ENCODE assay signal across 9 mouse cellular contexts in genomic region chr10:59308993-59309715, GRCm38 (mm10). TPM values are rescaled to one million over a fixed set of nuclear protein-coding genes. Genes with fewer than 3 reads are reported as not detected.
DNase-seq lines count a peak whose midpoint lies in the region; ATAC-seq and TF ChIP-seq lines count a peak whose summit lies in the region.
"Had no signal": no experiment of that assay in that cellular context is flagged by ENCODE, and none has a peak within 500 bp of the region (broad histone marks: within the 10 kb centered on the region; RNA-seq: fewer than 3 reads in every experiment).

No protein-coding gene starts in this region.

- no peak overlapping the region for H3K9ac ChIP-seq in heart, adult 2 months (ENCODE audit: low read depth, low read length)
- H3K9ac ChIP-seq: heart, embryonic 15.5 days had no signal

- TF ChIP-seq EP300 in heart, adult 2 months (IDR thresholded peaks at IDR 0.05; ENCODE audit: insufficient read depth, low read depth, low read length): peak; percentile 58; the same call in 1 of the 2 replicates

- peak in 1 of 2 experiments; percentile 36 for DNase-seq in heart, adult 2 months
- no peak for DNase-seq in heart, embryonic 10.5 days (ENCODE audit: low spot score)
- peak in 1 of 2 experiments; percentile 25 for DNase-seq in spleen, adult 2 months (ENCODE audit: low read depth in 1 of 2, low spot score in 2 of 2)
- DNase-seq in spleen, adult 12 weeks (ENCODE audit: low spot score): no peak
- DNase-seq in cerebellum, postnatal 25 days: peak; percentile 45 to 75
- DNase-seq in embryo, embryonic 11 days: no peak
- no peak for DNase-seq in embryo, embryonic 9.5 days (ENCODE audit: extremely low spot score)

- peak; percentile 83 for TF ChIP-seq CTCF in heart, adult 2 months (IDR thresholded peaks at IDR 0.05)
- peak; percentile 65; the same call in 1 of the 2 replicates for TF ChIP-seq CTCF in spleen, adult 2 months (IDR thresholded peaks at IDR 0.05; ENCODE audit: extremely low read depth, insufficient read depth, insufficient read length, insufficient replicate concordance)

- H3K9me3 ChIP-seq in heart, embryonic 10.5 days: no peaks in the 10 kb centered on the region

- peak; percentile 87 for ATAC-seq in megakaryocyte progenitor cell, adult 5-6 weeks (replicated peaks; ENCODE audit: poor library complexity)

- no peaks in the 10 kb centered on the region for H3K79me2 ChIP-seq in heart, adult 2 months (replicated peaks; ENCODE audit: control insufficient read depth, insufficient read depth, low read length)

- H3K27ac ChIP-seq in heart, adult 2 months: no peak overlapping the region
- no peak overlapping the region for H3K27ac ChIP-seq in heart, embryonic 10.5 days
- H3K27ac ChIP-seq in spleen, adult 2 months (ENCODE audit: insufficient read depth, low read length): no peak overlapping the region
- H3K27ac ChIP-seq: heart, embryonic 15.5 days had no signal

- H3K4me3 ChIP-seq in heart, adult 2 months: no peak overlapping the region
- H3K4me3 ChIP-seq in heart, embryonic 10.5 days: no peak overlapping the region
- no peak overlapping the region for H3K4me3 ChIP-seq in spleen, adult 2 months (ENCODE audit: extremely low read depth, insufficient read depth, insufficient read length)
- H3K4me3 ChIP-seq: heart, embryonic 15.5 days had no signal

- peaks cover 4% of the 10 kb centered on the region for H3K36me3 ChIP-seq in heart, adult 2 months (ENCODE audit: control insufficient read depth, insufficient read depth, low read length)
- H3K36me3 ChIP-seq in heart, embryonic 10.5 days: no peaks in the 10 kb centered on the region
- no peaks in the 10 kb centered on the region for H3K36me3 ChIP-seq in spleen, adult 2 months (ENCODE audit: control insufficient read depth, insufficient read depth, low read length)
- H3K36me3 ChIP-seq: heart, embryonic 15.5 days had no signal

- TF ChIP-seq POLR2A in heart, adult 2 months (IDR thresholded peaks at IDR 0.05; ENCODE audit: insufficient read depth, low read depth, low read length): no peak
- no peak for TF ChIP-seq POLR2A in spleen, adult 2 months (IDR thresholded peaks at IDR 0.05; ENCODE audit: low read depth, low read length)

- 35% methylated on average over 3 of the region's 3 CpGs for WGBS in heart, adult 2 months
- WGBS in heart, embryonic 10.5 days: 45% methylated on average over 3 of the region's 3 CpGs
- 30% methylated on average over 3 of the region's 3 CpGs for WGBS in spleen, adult 2 months

- intact Hi-C loops in heart, adult 2 months (cut with DNase I): no loop called here

- no peaks in the 10 kb centered on the region for H3K27me3 ChIP-seq in heart, adult 2 months (ENCODE audit: control insufficient read depth, insufficient read depth, low read length)
- H3K27me3 ChIP-seq in heart, embryonic 10.5 days (ENCODE audit: insufficient read depth, poor library complexity, severe bottlenecking): no peaks in the 10 kb centered on the region
- no peaks in the 10 kb centered on the region for H3K27me3 ChIP-seq in spleen, adult 2 months (ENCODE audit: control insufficient read depth, insufficient read depth, low read length)
- H3K27me3 ChIP-seq: heart, embryonic 15.5 days had no signal

- H3K4me1 ChIP-seq in heart, adult 2 months (ENCODE audit: control insufficient read depth, insufficient read depth, low read length): peaks cover 8% of the 10 kb centered on the region
- peaks cover 10% of the 10 kb centered on the region; the same call in 1 of the 2 replicates for H3K4me1 ChIP-seq in heart, embryonic 10.5 days
- H3K4me1 ChIP-seq in spleen, adult 2 months (ENCODE audit: control insufficient read depth, insufficient read depth, insufficient read length): no peaks in the 10 kb centered on the region

RNA-seq across cellular contexts. Expression of gene P4ha1, which starts 13.9 kb away (rescaled TPM):
- total RNA-seq in heart, adult 2 months (2021): 10 to 100 TPM; 42.4 to 48.0 TPM
- 14.8 and 34.7 TPM in 2 replicates for polyA plus RNA-seq in heart, adult 2 months (2012; rRNA removed)
- polyA plus RNA-seq in heart, embryonic 10.5 days (2016; fragmentation: Nextera tagmentation; extraction: Ambion mirVana): 55.0 and 66.4 TPM in 2 replicates
- polyA plus RNA-seq in spleen, adult 2 months (2012; rRNA removed): 5.3 and 7.1 TPM in 2 replicates
- 17.4 and 20.1 TPM in 2 replicates for total RNA-seq in megakaryocyte progenitor cell, adult 5-6 weeks (2015)
- total RNA-seq in megakaryocyte progenitor cell, adult 5-6 weeks (2017): 39.4 and 41.8 TPM in 2 replicates

Comparison
In these comparisons a context has a peak if more than half of its experiments do, and no peak if none do; other contexts are left out.
1. DNase-seq: peak in cerebellum, postnatal 25 days (2 of 2); none in heart, embryonic 10.5 days (single experiment), spleen, adult 12 weeks (single experiment), embryo, embryonic 11 days (single experiment) and embryo, embryonic 9.5 days (single experiment).